ENCODE assay signal across 8 mouse cellular contexts in genomic region chr11:102027361-102028017, GRCm38 (mm10). TPM values are rescaled to one million over a fixed set of nuclear protein-coding genes. Genes with fewer than 3 reads are reported as not detected.
A peak's percentile ranks its signal among the peaks of the same experiment; 100 is the strongest.
DNase-seq lines count a peak whose midpoint lies in the region; ATAC-seq and TF ChIP-seq lines count a peak whose summit lies in the region.

No protein-coding gene starts in this region.

- H3K4me3 ChIP-seq in kidney, postnatal 0 days (replicated peaks; ENCODE audit: low read depth, low read length) = peak overlapping the region; percentile 64
- peak overlapping the region; percentile 62 for H3K4me3 ChIP-seq in neural tube, embryonic 13.5 days

- H3K9ac ChIP-seq in kidney, postnatal 0 days (ENCODE audit: low read depth, low read length) = no peak overlapping the region; the same call in 1 of the 2 replicates
- peak overlapping the region; percentile 86 for H3K9ac ChIP-seq in neural tube, embryonic 13.5 days

- no peak for ATAC-seq in kidney, postnatal 0 days (replicated peaks; ENCODE audit: low FRiP score, low read depth)
- peak; percentile 17; the same call in 1 of the 2 replicates for ATAC-seq in neural tube, embryonic 13.5 days (ENCODE audit: low read depth)

- 8% methylated on average over 12 of the region's 12 CpGs for WGBS in kidney, postnatal 0 days
- WGBS in neural tube, embryonic 13.5 days = 3% methylated on average over 12 of the region's 12 CpGs

- no peaks in the 10 kb centered on the region for H3K9me3 ChIP-seq in kidney, postnatal 0 days (replicated peaks; ENCODE audit: low read length)
- no peaks in the 10 kb centered on the region for H3K9me3 ChIP-seq in neural tube, embryonic 13.5 days

- H3K36me3 ChIP-seq in kidney, postnatal 0 days (ENCODE audit: insufficient read depth, low read length) = no peaks in the 10 kb centered on the region
- H3K36me3 ChIP-seq in neural tube, embryonic 13.5 days = peaks cover 11% of the 10 kb centered on the region

- H3K27ac ChIP-seq in kidney, postnatal 0 days = no peak overlapping the region; the same call in 1 of the 2 replicates
- H3K27ac ChIP-seq in neural tube, embryonic 13.5 days (replicated peaks) = peak overlapping the region; percentile 96

- H3K4me2 ChIP-seq in kidney, postnatal 0 days (ENCODE audit: low read length) = peak overlapping the region; percentile 80
- H3K4me2 ChIP-seq in neural tube, embryonic 13.5 days = peak overlapping the region; percentile 65

- 0 out of 2 replicates have a peak, but pooled peaks cover 4% of the 10 kb centered on the region for H3K4me1 ChIP-seq in kidney, postnatal 0 days (replicated peaks; ENCODE audit: insufficient read depth, low read length)
- H3K4me1 ChIP-seq in neural tube, embryonic 13.5 days (replicated peaks) = peaks cover 52% of the 10 kb centered on the region

- DNase-seq in kidney, postnatal 0 days (ENCODE audit: low spot score) = peak; percentile 33
- no peak for DNase-seq in kidney, postnatal 14 days
- DNase-seq in cerebellum, postnatal 25 days = peak; percentile 65 to 66
- peak; percentile 14 for DNase-seq in induced T-regulatory cell, adult 2 months (ENCODE audit: low read depth)
- no peak for DNase-seq in adipocyte (ENCODE audit: low spot score)
- DNase-seq in layer of hippocampus, postnatal 14 days (ENCODE audit: low spot score in 2 of 2) = no peak
- DNase-seq in right cerebral cortex, postnatal 4 days = no peak

- peak; percentile 17; the same call in 1 of the 2 replicates for TF ChIP-seq CTCF in kidney, postnatal 0 days (IDR thresholded peaks at IDR 0.05; ENCODE audit: low read depth)

- H3K27me3 ChIP-seq in kidney, postnatal 0 days (ENCODE audit: insufficient read depth, low read length) = no peaks in the 10 kb centered on the region
- no peaks in the 10 kb centered on the region for H3K27me3 ChIP-seq in neural tube, embryonic 13.5 days

RNA-seq across cellular contexts. Expression of gene Mpp3, which starts 0.8 kb away (rescaled TPM):
- polyA plus RNA-seq in kidney, postnatal 0 days (2015; fragmentation: Nextera tagmentation; extraction: Ambion mirVana) = 3.5 and 4.2 TPM in 2 replicates
- 44.4 and 49.6 TPM in 2 replicates for polyA plus RNA-seq in neural tube, embryonic 13.5 days (2015; fragmentation: Nextera tagmentation; extraction: Ambion mirVana)
- 10 to 100 TPM; 87.4 to 93.8 TPM for total RNA-seq in layer of hippocampus, postnatal 14 days (2021)

RNA-seq across cellular contexts. Expression of gene Cd300lg, which starts 13.8 kb away (rescaled TPM):
- polyA plus RNA-seq in kidney, postnatal 0 days (2015; fragmentation: Nextera tagmentation; extraction: Ambion mirVana) = 2.8 and 2.9 TPM in 2 replicates
- polyA plus RNA-seq in neural tube, embryonic 13.5 days (2015; fragmentation: Nextera tagmentation; extraction: Ambion mirVana) = 0.45 and 0.65 TPM in 2 replicates
- total RNA-seq in layer of hippocampus, postnatal 14 days (2021) = under 1 TPM; 0.24 to 0.32 TPM

RNA-seq across cellular contexts. Expression of gene Dusp3, which starts 40.7 kb away (rescaled TPM):
- polyA plus RNA-seq in kidney, postnatal 0 days (2015; fragmentation: Nextera tagmentation; extraction: Ambion mirVana) = 51.7 and 57.9 TPM in 2 replicates
- polyA plus RNA-seq in neural tube, embryonic 13.5 days (2015; fragmentation: Nextera tagmentation; extraction: Ambion mirVana) = 19.7 and 20.2 TPM in 2 replicates
- 100 to 1,000 TPM; 156 to 159 TPM for total RNA-seq in layer of hippocampus, postnatal 14 days (2021)

RNA-seq across cellular contexts. Expression of gene Cfap97d1, which starts 43.4 kb away (rescaled TPM):
- polyA plus RNA-seq in kidney, postnatal 0 days (2015; fragmentation: Nextera tagmentation; extraction: Ambion mirVana) = not detected in 2 replicates
- not detected in 2 replicates for polyA plus RNA-seq in neural tube, embryonic 13.5 days (2015; fragmentation: Nextera tagmentation; extraction: Ambion mirVana)
- total RNA-seq in layer of hippocampus, postnatal 14 days (2021) = not detected

Comparison
In these comparisons a context has a peak if more than half of its experiments do, and no peak if none do; other contexts are left out.
1. DNase-seq: peak in kidney, postnatal 0 days (single experiment), cerebellum, postnatal 25 days (2 of 2) and induced T-regulatory cell, adult 2 months (single experiment); none in kidney, postnatal 14 days (single experiment), adipocyte (single experiment), layer of hippocampus, postnatal 14 days (0 of 2) and right cerebral cortex, postnatal 4 days (single experiment).